Mouse (Mus musculus): ENCODE measurements around the gene Tmem51.

- TF ChIP-seq POLR2A (IDR thresholded peaks at IDR 0.05; ENCODE audit: insufficient read length, low read depth) = no peak
- TF ChIP-seq POLR2AphosphoS2 (IDR thresholded peaks at IDR 0.05; ENCODE audit: insufficient read length, low read depth) = no peak
- no peak for TF ChIP-seq MAX (IDR thresholded peaks at IDR 0.05; ENCODE audit: low read depth)
- TF ChIP-seq MYOG (IDR thresholded peaks at IDR 0.05; ENCODE audit: control insufficient read depth in 1 of 3, insufficient read depth in 1 of 3, insufficient read length in 2 of 3, low read depth in 2 of 3) = no peak
- TF ChIP-seq USF1 (IDR thresholded peaks at IDR 0.05; ENCODE audit: low read depth) = no peak
- TF ChIP-seq CEBPB (IDR thresholded peaks at IDR 0.05; ENCODE audit: insufficient read depth, poor library complexity, severe bottlenecking) = no peak
- no peak for TF ChIP-seq TCF12 (IDR thresholded peaks at IDR 0.05; ENCODE audit: insufficient read depth, poor library complexity, severe bottlenecking)
- TF ChIP-seq MYOD1 (IDR thresholded peaks at IDR 0.05; ENCODE audit: control insufficient read depth in 1 of 3, insufficient read length in 2 of 3, low read depth in 2 of 3) = no peak
- no peak for TF ChIP-seq E2F4 (IDR thresholded peaks at IDR 0.05; ENCODE audit: insufficient read depth)
Measured at GRCm38 (mm10) chr4:142046496-142046895, 37.6 kb downstream of the Tmem51 start.

Measured in myocyte (in vitro differentiated cells).